Mouse (Mus musculus): Measurements from ENCODE around the gene Reep3. TPM values are rescaled to one million over a fixed set of nuclear protein-coding genes. Genes with fewer than 3 reads are reported as not detected.

The Reep3 gene
- 46.9 and 52.6 TPM in 2 replicates for total RNA-seq (2017)

DNA sequence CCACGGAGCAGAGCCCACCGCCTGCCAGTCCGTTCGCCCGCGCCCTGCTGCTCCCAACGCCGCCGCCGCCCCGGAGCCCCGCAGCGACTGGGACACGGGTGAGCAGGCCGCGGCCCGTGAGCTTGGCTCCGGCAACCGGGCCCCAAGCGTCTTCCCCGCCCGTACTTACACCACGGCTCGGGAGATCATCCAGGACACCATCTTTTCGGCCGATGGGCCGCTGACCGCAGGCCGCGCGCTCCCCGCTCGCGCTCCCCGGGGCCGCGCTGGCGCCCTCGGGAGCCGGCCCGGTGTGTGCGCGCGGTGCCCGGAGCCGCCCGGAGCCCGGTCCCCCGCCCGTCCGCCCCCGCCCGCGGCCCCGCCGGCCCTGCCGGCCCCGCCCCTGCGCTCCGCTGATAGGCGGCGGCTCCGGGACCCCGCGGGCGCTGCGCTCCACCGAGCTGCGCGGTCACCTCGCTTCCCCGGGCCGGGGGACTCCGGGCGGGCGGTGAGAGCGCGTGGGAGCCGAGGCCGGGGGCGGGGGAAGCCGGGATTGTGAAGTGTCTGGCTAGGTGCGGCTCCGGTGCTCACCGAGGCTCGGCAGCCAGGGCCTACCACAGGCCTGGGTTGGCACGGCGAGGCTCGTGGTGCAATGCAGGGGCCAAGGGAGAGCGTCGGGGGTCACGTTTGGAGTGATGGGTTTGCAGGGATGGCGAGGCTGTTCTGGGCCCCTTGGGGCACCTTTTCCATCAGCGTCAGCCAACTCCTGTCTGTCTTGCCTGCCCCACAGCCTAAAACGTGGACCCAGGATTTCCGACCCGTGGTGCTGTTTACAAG is at the start of gene Reep3:
Gene Reep3, minus strand, starts transcription at position 325 of the 816 bp plus-strand sequence.
- ATAC-seq (ENCODE audit: extremely low read depth, insufficient number of reproducible peaks, low FRiP score, poor library complexity, severe bottlenecking): peak; percentile 40

DNA sequence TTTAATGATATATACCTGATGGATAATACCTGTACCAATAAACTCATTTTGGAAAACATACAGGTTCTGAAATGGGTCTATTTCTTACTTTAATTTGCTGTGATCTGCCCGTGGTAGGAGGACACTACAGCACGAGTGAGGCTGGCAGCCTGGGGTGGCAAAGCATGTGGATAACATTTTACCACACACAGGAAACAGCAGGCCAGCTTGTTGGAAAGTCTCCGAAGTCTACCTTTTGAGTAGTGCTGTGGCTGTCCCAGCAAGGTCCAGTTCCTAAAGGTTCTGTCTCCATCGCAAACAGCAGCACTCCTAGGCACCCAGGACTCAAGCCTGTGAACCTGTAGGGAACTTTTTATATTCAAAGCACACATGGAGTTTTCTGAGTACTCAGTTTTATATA is 48.9 kb upstream of the Reep3 start:
- ATAC-seq (ENCODE audit: extremely low read depth, insufficient number of reproducible peaks, low FRiP score, poor library complexity, severe bottlenecking): no peak

- ATAC-seq (ENCODE audit: extremely low read depth, insufficient number of reproducible peaks, low FRiP score, poor library complexity, severe bottlenecking): no peak
Measured at GRCm38 (mm10) chr10:67144269-67144668, 47.5 kb upstream of the Reep3 start.

GRCm38 (mm10) chr10:67143661-67144060 is 46.9 kb upstream of the Reep3 start:
- no peak for ATAC-seq (ENCODE audit: extremely low read depth, insufficient number of reproducible peaks, low FRiP score, poor library complexity, severe bottlenecking)

DNA sequence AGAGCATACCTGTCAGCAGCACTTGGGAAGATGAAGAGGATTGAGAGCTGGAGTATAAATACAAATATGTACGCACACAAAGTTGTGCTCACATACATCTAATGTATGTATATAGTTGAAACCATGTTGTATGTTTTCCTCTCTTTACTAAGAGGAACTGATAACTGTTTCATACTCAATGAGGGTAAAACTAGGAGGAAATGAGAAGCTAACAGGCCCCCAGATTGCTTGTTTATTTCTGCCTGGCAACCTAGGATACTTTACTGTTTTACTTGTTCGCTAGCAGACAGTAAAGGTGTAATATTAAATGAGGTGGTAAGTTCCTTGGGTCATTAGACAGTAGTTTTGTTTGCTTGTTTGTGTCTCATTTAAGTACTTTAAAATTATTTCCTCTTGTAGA is 40.7 kb upstream of the Reep3 start:
- peak; percentile 30; the same call in 1 of the 2 replicates for ATAC-seq (ENCODE audit: extremely low read depth, insufficient number of reproducible peaks, low FRiP score, poor library complexity, severe bottlenecking)

DNA sequence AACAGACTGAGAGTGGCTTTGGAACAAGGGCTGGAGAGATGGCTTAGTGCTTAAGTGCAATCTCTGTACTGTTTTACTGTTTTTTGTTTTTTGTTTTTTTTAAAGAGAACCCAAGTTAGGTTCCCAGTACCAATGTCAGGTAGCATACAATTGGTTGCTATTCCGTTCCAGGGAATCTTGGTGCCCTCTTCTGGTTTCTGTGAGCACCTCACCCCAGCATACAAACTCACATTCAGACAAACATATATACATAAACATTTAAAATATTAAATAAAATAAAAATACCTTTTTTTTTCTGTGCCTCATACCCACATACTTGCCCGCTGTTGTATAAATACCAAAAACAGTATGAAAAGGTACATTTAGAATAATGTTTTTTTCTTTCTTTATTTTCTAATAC is 37.6 kb upstream of the Reep3 start:
- no peak for ATAC-seq (ENCODE audit: extremely low read depth, insufficient number of reproducible peaks, low FRiP score, poor library complexity, severe bottlenecking)

GRCm38 (mm10) chr10:67131709-67132108 is 35.0 kb upstream of the Reep3 start:
- no peak for ATAC-seq (ENCODE audit: extremely low read depth, insufficient number of reproducible peaks, low FRiP score, poor library complexity, severe bottlenecking)

- no peak for ATAC-seq (ENCODE audit: extremely low read depth, insufficient number of reproducible peaks, low FRiP score, poor library complexity, severe bottlenecking)
Measured at GRCm38 (mm10) chr10:67129531-67129930, 32.8 kb upstream of the Reep3 start.

GRCm38 (mm10) chr10:67126859-67127758 is 30.4 kb upstream of the Reep3 start:
- 0 out of 2 replicates have a peak, but pooled peaks have one; percentile 27 for ATAC-seq (ENCODE audit: extremely low read depth, insufficient number of reproducible peaks, low FRiP score, poor library complexity, severe bottlenecking)

- ATAC-seq (ENCODE audit: extremely low read depth, insufficient number of reproducible peaks, low FRiP score, poor library complexity, severe bottlenecking): peak; percentile 25; the same call in 1 of the 2 replicates
Measured at GRCm38 (mm10) chr10:67126061-67126858, 29.5 kb upstream of the Reep3 start.

GRCm38 (mm10) chr10:67124156-67124555 is 27.4 kb upstream of the Reep3 start:
- no peak for ATAC-seq (ENCODE audit: extremely low read depth, insufficient number of reproducible peaks, low FRiP score, poor library complexity, severe bottlenecking)

DNA sequence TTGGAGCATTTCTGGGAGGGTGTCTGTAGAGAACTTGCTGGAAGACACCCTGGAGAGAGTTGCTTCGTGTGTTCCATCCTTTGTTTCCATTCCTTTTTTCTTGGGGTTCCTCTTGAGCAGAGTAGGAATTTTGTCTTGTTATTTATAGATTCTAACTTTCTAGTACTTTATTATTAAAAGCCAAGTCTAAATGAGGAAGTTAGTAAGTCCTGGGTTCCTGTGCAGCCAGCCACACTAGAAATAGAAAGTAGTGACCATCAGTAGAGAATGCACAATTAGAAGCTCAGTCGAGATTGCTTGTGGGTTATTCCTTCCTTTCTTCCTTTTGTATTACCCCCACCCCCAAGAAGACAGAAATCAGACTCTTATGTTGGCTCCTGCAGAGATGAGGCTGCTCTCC is 27.0 kb upstream of the Reep3 start:
- no peak for ATAC-seq (ENCODE audit: extremely low read depth, insufficient number of reproducible peaks, low FRiP score, poor library complexity, severe bottlenecking)

- no peak for ATAC-seq (ENCODE audit: extremely low read depth, insufficient number of reproducible peaks, low FRiP score, poor library complexity, severe bottlenecking)
Measured at GRCm38 (mm10) chr10:67120640-67121039, 23.9 kb upstream of the Reep3 start.

- ATAC-seq (ENCODE audit: extremely low read depth, insufficient number of reproducible peaks, low FRiP score, poor library complexity, severe bottlenecking): no peak
Measured at GRCm38 (mm10) chr10:67120180-67120579, 23.4 kb upstream of the Reep3 start.

DNA sequence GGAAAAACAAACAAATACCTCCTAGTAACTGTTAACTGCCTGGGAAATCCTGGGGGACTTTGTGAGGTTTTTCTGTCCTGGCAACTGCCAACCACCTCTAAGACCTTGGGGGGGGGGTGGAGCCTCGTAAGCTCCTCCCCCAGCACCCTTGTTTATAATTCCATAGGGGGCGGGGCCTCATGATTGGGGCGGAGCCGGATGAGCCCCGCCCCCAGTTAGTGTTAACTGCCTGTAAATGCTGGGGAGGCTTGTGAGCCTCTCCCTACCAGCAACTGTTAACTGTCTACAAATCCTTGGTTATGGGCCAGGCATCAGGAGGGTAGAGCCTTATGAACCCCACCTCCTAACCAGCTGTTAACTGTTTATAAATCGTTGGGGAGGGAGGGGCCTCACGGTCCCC is 22.5 kb upstream of the Reep3 start:
- no peak for ATAC-seq (ENCODE audit: extremely low read depth, insufficient number of reproducible peaks, low FRiP score, poor library complexity, severe bottlenecking)

GRCm38 (mm10) chr10:67116251-67116650 is 19.5 kb upstream of the Reep3 start:
- no peak for ATAC-seq (ENCODE audit: extremely low read depth, insufficient number of reproducible peaks, low FRiP score, poor library complexity, severe bottlenecking)

GRCm38 (mm10) chr10:67115666-67116091 is 18.9 kb upstream of the Reep3 start:
- ATAC-seq (ENCODE audit: extremely low read depth, insufficient number of reproducible peaks, low FRiP score, poor library complexity, severe bottlenecking): 0 out of 2 replicates have a peak, but pooled peaks have one; percentile 21

GRCm38 (mm10) chr10:67115115-67115514 is 18.4 kb upstream of the Reep3 start:
- no peak for ATAC-seq (ENCODE audit: extremely low read depth, insufficient number of reproducible peaks, low FRiP score, poor library complexity, severe bottlenecking)

GRCm38 (mm10) chr10:67113833-67114232 is 17.1 kb upstream of the Reep3 start:
- no peak for ATAC-seq (ENCODE audit: extremely low read depth, insufficient number of reproducible peaks, low FRiP score, poor library complexity, severe bottlenecking)

All from neutrophil, adult 5-6 weeks (primary cell).